Mouse (Mus musculus) stomach, postnatal 0 days (tissue): ENCODE measurements around the gene Epha6.

Experiments
- CTCF ChIP-seq: IDR thresholded peaks from 2 replicates; pipeline ENCODE4 v1.5.1; 2016; ENCODE audit warnings: antibody characterized with exemption, low read depth, mild to moderate bottlenecking, moderate library complexity
- EP300 ChIP-seq: optimal IDR thresholded peaks from 2 replicates; pipeline ENCODE3; 2016; ENCODE audit warnings: antibody characterized with exemption

DNA sequence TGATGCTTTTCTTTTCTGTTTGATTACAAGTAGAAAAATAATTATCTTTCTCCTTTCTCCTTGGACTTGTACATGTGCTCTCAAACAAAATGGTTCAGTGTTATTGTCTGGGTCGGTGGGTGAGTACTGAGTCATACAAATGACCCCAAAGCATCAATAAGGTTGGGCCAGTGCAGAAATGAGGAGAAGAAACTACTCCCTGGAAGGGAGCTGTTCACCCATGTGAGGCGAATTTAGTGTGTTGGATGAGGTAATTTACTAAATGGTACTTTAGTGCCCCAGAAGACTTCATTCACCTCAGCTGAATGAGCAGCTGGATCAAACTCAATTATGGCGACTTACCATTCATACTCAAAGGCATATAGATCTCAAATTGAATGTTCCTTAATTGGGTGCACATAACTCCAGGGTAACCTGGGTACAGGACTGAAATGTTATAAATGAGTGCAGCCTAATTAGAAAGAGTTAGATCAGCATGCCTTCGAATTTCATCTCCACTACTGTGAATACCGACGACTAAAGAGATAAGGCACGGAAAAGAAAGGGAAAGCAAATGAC is 751.1 kb downstream of the Epha6 start:
- TF ChIP-seq EP300 (no peak), CTCF (no peak)
